Mouse (Mus musculus) hindbrain, embryonic 14.5 days (tissue): ENCODE measurements around the gene Dmrt1. TPM values are rescaled to one million over a fixed set of nuclear protein-coding genes. Genes with fewer than 3 reads are reported as not detected.

ENCODE experiments used
- ATAC-seq: fragments of 200-750 bp; cut with Nextera tagmentation; 2 replicates; pipeline ENCODE4 v1.8.0; 2017; ENCODE audit warnings: moderate number of reproducible peaks, mild to moderate bottlenecking, moderate TSS enrichment, moderate library complexity; ENCODE audit not compliant: low FRiP score
- DNase-seq: peaks from one replicate; pipeline ENCODE4 v3.0.0-alpha.2; 2015; ENCODE audit warnings: low spot score
- H3K27ac ChIP-seq: fragments of 300-500 bp; sonication (generic); 2 replicates; pipeline ENCODE4 v1.5.1; 2014; ENCODE audit warnings: mild to moderate bottlenecking, moderate library complexity
- H3K27me3 ChIP-seq: fragments of 300-500 bp; sonication (generic); 2 replicates; pipeline ENCODE4 v1.6.1; 2014; ENCODE audit warnings: mild to moderate bottlenecking, low read length, mixed read lengths; ENCODE audit not compliant: control insufficient read depth, insufficient read depth
- H3K36me3 ChIP-seq: fragments of 300-500 bp; sonication (generic); replicated peaks from 2 replicates; pipeline ENCODE4 v1.6.1; 2014; ENCODE audit not compliant: control insufficient read depth, insufficient read depth
- H3K4me1 ChIP-seq: fragments of 300-500 bp; sonication (generic); replicated peaks from 2 replicates; pipeline ENCODE4 v1.6.1; 2014; ENCODE audit warnings: antibody characterized with exemption, low read length, mixed read lengths; ENCODE audit not compliant: control insufficient read depth, insufficient read depth
- H3K4me2 ChIP-seq: fragments of 300-500 bp; sonication (generic); replicated peaks from 2 replicates; pipeline ENCODE4 v1.6.1; 2014; ENCODE audit warnings: mild to moderate bottlenecking, moderate library complexity
- H3K4me3 ChIP-seq: fragments of 300-500 bp; sonication (generic); replicated peaks from 2 replicates; pipeline ENCODE4 v1.5.1; 2014; ENCODE audit warnings: mild to moderate bottlenecking, low read length
- H3K9ac ChIP-seq: fragments of 300-500 bp; sonication (generic); 2 replicates; pipeline ENCODE4 v1.6.1; 2014
- H3K9me3 ChIP-seq: fragments of 300-500 bp; sonication (generic); 2 replicates; pipeline ENCODE4 v1.6.1; 2016; ENCODE audit warnings: low read length; ENCODE audit not compliant: control insufficient read depth
- WGBS: fragments of 180-500 bp; shearing (Covaris S2); extraction: QIAGEN DNeasy Blood & Tissue Kit; methylation state at CpG from one replicate; pipeline ENCODE4 v1.1.7; 2014; 5-methylcytosine and 5-hydroxymethylcytosine counted together
- polyA plus RNA-seq: library from polyadenylated mRNA; unstranded; fragments of >200 nt; fragmentation: Nextera tagmentation; extraction: Ambion mirVana; gene quantifications from 2 replicates; pipeline ENCODE4 v1.2.1, GENCODE M21; 2014

The Dmrt1 gene
- polyA plus RNA-seq, 1 experiment from 2014 or later = not detected

- Histone ChIP-seq H3K36me3 (no peaks in the 10 kb centered on the region), H3K9ac (no peak overlapping the region), H3K9me3 (no peaks in the 10 kb centered on the region), H3K4me3 (no peak overlapping the region), H3K4me2 (no peak overlapping the region), H3K27ac (no peak overlapping the region), H3K27me3 (peaks cover 20% of the 10 kb centered on the region), H3K4me1 (no peaks in the 10 kb centered on the region)
- DNase-seq (no peak), ATAC-seq (no peak)
- WGBS = 61% methylated on average over 2 of the region's 2 CpGs
Observed at GRCm38 (mm10) chr19:25489546-25489945, 15.9 kb upstream of the Dmrt1 start.

GRCm38 (mm10) chr19:25497434-25497833 is 8.0 kb upstream of the Dmrt1 start:
- Histone ChIP-seq H3K36me3 (no peaks in the 10 kb centered on the region), H3K9me3 (no peaks in the 10 kb centered on the region), H3K4me2 (no peak overlapping the region), H3K4me3 (no peak overlapping the region), H3K27ac (no peak overlapping the region), H3K27me3 (peaks cover 1% of the 10 kb centered on the region; the same call in 1 of the 2 replicates), H3K9ac (no peak overlapping the region), H3K4me1 (no peaks in the 10 kb centered on the region)
- ATAC-seq = no peak
- DNase-seq = no peak
- 83% methylated on average over 6 of the region's 6 CpGs for WGBS

GRCm38 (mm10) chr19:25504878-25505277 is 540 bp upstream of the Dmrt1 start:
- Histone ChIP-seq H3K4me1 (peaks cover 9% of the 10 kb centered on the region; the same call in 1 of the 2 replicates), H3K9ac (no peak overlapping the region), H3K9me3 (no peaks in the 10 kb centered on the region), H3K4me2 (no peak overlapping the region), H3K27me3 (peaks cover 68% of the 10 kb centered on the region), H3K36me3 (no peaks in the 10 kb centered on the region), H3K4me3 (no peak overlapping the region), H3K27ac (no peak overlapping the region)
- 35% methylated on average over 10 of the region's 10 CpGs for WGBS
- DNase-seq (no peak), ATAC-seq (no peak)

- Histone ChIP-seq H3K27me3 (peaks cover 75% of the 10 kb centered on the region), H3K4me3 (peak overlapping the region; percentile 22; the same call in 1 of the 2 replicates), H3K4me2 (peak overlapping the region; percentile 40), H3K27ac (no peak overlapping the region), H3K9ac (no peak overlapping the region), H3K9me3 (no peaks in the 10 kb centered on the region), H3K36me3 (no peaks in the 10 kb centered on the region), H3K4me1 (peaks cover 9% of the 10 kb centered on the region; the same call in 1 of the 2 replicates)
- 2% methylated on average over 23 of the region's 23 CpGs for whole genome bisulfite sequencing
- ATAC-seq = no peak
- no peak for DNase-seq
Observed at GRCm38 (mm10) chr19:25506616-25507015, 1.2 kb downstream of the Dmrt1 start.

- WGBS = 34% methylated on average over 11 of the region's 12 CpGs
Observed at GRCm38 (mm10) chr19:25514986-25515530, 9.6 kb downstream of the Dmrt1 start.

GRCm38 (mm10) chr19:25524156-25524555 is 18.7 kb downstream of the Dmrt1 start:
- no peak for ATAC-seq

More at GRCm38 (mm10) chr19:25514986-25515530, 9.6 kb downstream of the Dmrt1 start:
- Histone ChIP-seq H3K4me1 (no peaks in the 10 kb centered on the region), H3K27ac (no peak overlapping the region), H3K4me3 (no peak overlapping the region), H3K4me2 (no peak overlapping the region), H3K27me3 (peaks cover 7% of the 10 kb centered on the region), H3K9ac (no peak overlapping the region), H3K36me3 (no peaks in the 10 kb centered on the region), H3K9me3 (no peaks in the 10 kb centered on the region)
- no peak for DNase-seq
- no peak for ATAC-seq

GRCm38 (mm10) chr19:25525726-25526125 is 20.3 kb downstream of the Dmrt1 start:
- Histone ChIP-seq H3K36me3 (no peaks in the 10 kb centered on the region), H3K4me3 (no peak overlapping the region), H3K27ac (no peak overlapping the region), H3K9me3 (no peaks in the 10 kb centered on the region), H3K4me2 (no peak overlapping the region), H3K4me1 (no peaks in the 10 kb centered on the region), H3K27me3 (no peaks in the 10 kb centered on the region), H3K9ac (no peak overlapping the region)
- WGBS = 97% methylated on average over 20 of the region's 20 CpGs
- ATAC-seq (no peak), DNase-seq (no peak)

More at GRCm38 (mm10) chr19:25524156-25524555, 18.7 kb downstream of the Dmrt1 start:
- Histone ChIP-seq H3K9me3 (no peaks in the 10 kb centered on the region), H3K4me3 (no peak overlapping the region), H3K27me3 (no peaks in the 10 kb centered on the region), H3K4me2 (no peak overlapping the region), H3K27ac (no peak overlapping the region), H3K9ac (no peak overlapping the region), H3K4me1 (no peaks in the 10 kb centered on the region), H3K36me3 (no peaks in the 10 kb centered on the region)
- 73% methylated on average over 6 of the region's 6 CpGs for WGBS
- DNase-seq = no peak

GRCm38 (mm10) chr19:25529673-25530072 is 24.3 kb downstream of the Dmrt1 start:
- Histone ChIP-seq H3K27ac (no peak overlapping the region), H3K36me3 (no peaks in the 10 kb centered on the region), H3K9ac (no peak overlapping the region), H3K4me1 (no peaks in the 10 kb centered on the region), H3K4me2 (no peak overlapping the region), H3K4me3 (no peak overlapping the region), H3K27me3 (no peaks in the 10 kb centered on the region), H3K9me3 (no peaks in the 10 kb centered on the region)
- no peak for ATAC-seq
- DNase-seq = no peak
- 85% methylated on average over 12 of the region's 12 CpGs for WGBS

GRCm38 (mm10) chr19:25545714-25546340 is 40.4 kb downstream of the Dmrt1 start:
- H3K4me1 ChIP-seq = no peaks in the 10 kb centered on the region
- no peak overlapping the region for H3K27ac ChIP-seq
- H3K27me3 ChIP-seq = no peaks in the 10 kb centered on the region
- H3K9ac ChIP-seq = no peak overlapping the region
- no peak overlapping the region for H3K4me2 ChIP-seq
- no peak overlapping the region for H3K4me3 ChIP-seq
- peak; percentile 76 for DNase-seq
- no peaks in the 10 kb centered on the region for H3K36me3 ChIP-seq
- no peaks in the 10 kb centered on the region for H3K9me3 ChIP-seq
- WGBS = 38% methylated on average over 13 of the region's 13 CpGs
- peak; percentile 64; the same call in 1 of the 2 replicates for ATAC-seq
